Mouse (Mus musculus) lung, embryonic 15.5 days (tissue): ENCODE results near the gene Etv5. TPM values are rescaled to one million over a fixed set of nuclear protein-coding genes. Genes with fewer than 3 reads are reported as not detected.

Experiments used
- ATAC-seq: fragments of 200-750 bp; cut with Nextera tagmentation; 2 replicates; pipeline ENCODE4 v1.8.0; 2017; ENCODE audit warnings: moderate number of reproducible peaks, borderline replicate concordance; ENCODE audit not compliant: low FRiP score, low TSS enrichment; ENCODE audit errors: extremely low read depth
- H3K27ac ChIP-seq: fragments of 300-500 bp; sonication (generic); 2 replicates; pipeline ENCODE4 v1.5.1; 2015; ENCODE audit warnings: moderate library complexity, mild to moderate bottlenecking, inconsistent platforms
- H3K27me3 ChIP-seq: fragments of 300-500 bp; sonication (generic); 2 replicates; pipeline ENCODE4 v1.6.1; 2015; ENCODE audit warnings: inconsistent platforms
- H3K36me3 ChIP-seq: fragments of 300-500 bp; sonication (generic); 2 replicates; pipeline ENCODE4 v1.6.1; 2015; ENCODE audit warnings: inconsistent platforms
- H3K4me1 ChIP-seq: fragments of 300-500 bp; sonication (generic); 2 replicates; pipeline ENCODE4 v1.6.1; 2015; ENCODE audit warnings: inconsistent platforms
- H3K4me2 ChIP-seq: fragments of 300-500 bp; sonication (generic); 2 replicates; pipeline ENCODE4 v1.6.1; 2015; ENCODE audit warnings: inconsistent platforms, mild to moderate bottlenecking, moderate library complexity
- H3K4me3 ChIP-seq: fragments of 300-500 bp; sonication (generic); 2 replicates; pipeline ENCODE4 v1.5.1; 2015; ENCODE audit warnings: mild to moderate bottlenecking, inconsistent platforms
- H3K9ac ChIP-seq: fragments of 300-500 bp; sonication (generic); 2 replicates; pipeline ENCODE4 v1.6.1; 2015; ENCODE audit warnings: inconsistent platforms
- H3K9me3 ChIP-seq: fragments of 300-500 bp; sonication (generic); 2 replicates; pipeline ENCODE4 v1.6.1; 2016; ENCODE audit warnings: inconsistent platforms
- WGBS: fragments of 180-500 bp; shearing (Covaris S2); methylation state at CpG from one replicate; pipeline ENCODE4 v1.1.7; 2015; 5-methylcytosine and 5-hydroxymethylcytosine counted together
- polyA plus RNA-seq: library from polyadenylated mRNA; unstranded; fragments of >200 nt; fragmentation: Nextera tagmentation; extraction: Ambion mirVana; gene quantifications from 2 replicates; pipeline ENCODE4 v1.2.1, GENCODE M21; 2015

The Etv5 gene
- polyA plus RNA-seq, 1 experiment from 2014 or later = 167 TPM

DNA sequence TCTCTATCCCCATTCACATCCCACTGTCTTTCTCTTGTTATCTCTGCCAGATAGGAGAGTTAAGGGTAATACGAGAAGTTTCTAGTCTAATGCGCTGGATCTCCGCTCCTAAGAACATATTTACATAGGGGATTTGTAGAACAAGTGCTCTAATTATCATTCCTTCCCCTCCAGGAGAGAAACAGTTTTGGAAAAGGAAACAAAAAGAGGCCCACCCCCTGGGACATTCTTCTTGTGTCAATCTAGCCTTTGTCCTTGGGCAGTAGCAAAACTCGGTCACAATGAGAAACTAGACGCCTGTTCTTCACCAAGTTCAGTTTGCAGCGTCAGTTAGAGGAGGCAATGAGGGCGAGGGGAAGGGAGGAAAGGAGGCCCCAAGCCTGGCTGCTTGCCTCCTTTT lies 2.7 kb upstream of the Etv5 start:
- Histone ChIP-seq H3K27me3 (no peaks in the 10 kb centered on the region), H3K4me2 (no peak overlapping the region), H3K9me3 (no peaks in the 10 kb centered on the region), H3K27ac (peak overlapping the region; percentile 39), H3K4me1 (peaks cover 42% of the 10 kb centered on the region), H3K36me3 (no peaks in the 10 kb centered on the region), H3K9ac (no peak overlapping the region), H3K4me3 (no peak overlapping the region)
- 58% methylated on average over 7 of the region's 7 CpGs for WGBS
- ATAC-seq = no peak

DNA sequence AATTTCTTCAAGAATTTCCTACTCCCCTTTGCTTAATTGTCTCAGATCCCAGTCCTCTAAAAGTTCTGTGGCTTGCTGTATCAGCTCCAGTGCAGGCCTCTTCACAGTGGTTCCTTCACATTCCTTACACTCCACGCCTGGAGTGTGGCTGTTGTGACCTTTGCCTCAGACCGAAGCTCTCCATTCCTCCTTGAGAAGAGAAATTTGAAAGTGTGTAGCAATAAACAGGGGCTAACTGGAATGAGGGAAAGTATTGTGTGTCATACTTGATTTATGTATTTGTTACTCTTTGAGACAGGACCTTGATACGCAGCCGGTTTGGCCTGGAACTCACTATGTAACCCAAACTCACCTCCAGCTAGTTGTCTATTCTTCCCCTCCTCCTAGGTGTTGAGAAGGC lies 1.8 kb upstream of the Etv5 start:
- no peak overlapping the region for H3K4me2 ChIP-seq
- 59% methylated on average over 4 of the region's 4 CpGs for WGBS
- peaks cover 42% of the 10 kb centered on the region for H3K4me1 ChIP-seq
- no peak overlapping the region for H3K4me3 ChIP-seq
- no peaks in the 10 kb centered on the region for H3K36me3 ChIP-seq
- no peak for ATAC-seq
- H3K9me3 ChIP-seq = no peaks in the 10 kb centered on the region
- H3K27me3 ChIP-seq = no peaks in the 10 kb centered on the region
- peak overlapping the region; percentile 91 for H3K27ac ChIP-seq
- H3K9ac ChIP-seq = no peak overlapping the region

DNA sequence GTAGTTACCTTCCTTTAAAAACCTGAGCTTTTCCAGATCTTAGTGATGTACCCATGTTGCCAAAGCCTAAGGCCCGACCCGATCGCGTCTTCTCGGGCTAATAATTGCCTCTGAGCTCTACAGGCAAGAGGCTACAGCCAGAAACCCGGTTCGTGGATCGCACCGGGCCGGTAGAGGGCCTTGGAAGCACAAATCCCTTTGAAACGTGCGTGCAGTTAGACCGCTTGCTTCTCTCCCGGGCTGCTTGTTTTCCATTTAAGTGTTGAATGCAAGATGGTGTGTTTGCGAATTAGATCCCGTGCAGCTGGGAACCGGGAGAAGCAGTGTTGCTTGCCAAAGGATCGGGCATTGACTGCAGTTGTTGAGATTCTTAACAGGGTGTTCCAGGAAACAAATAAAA lies 750 bp upstream of the Etv5 start:
- WGBS = under 1% methylated on average over 18 of the region's 18 CpGs
- peaks cover 42% of the 10 kb centered on the region for H3K4me1 ChIP-seq
- H3K9ac ChIP-seq = peak overlapping the region; percentile 39
- H3K36me3 ChIP-seq = no peaks in the 10 kb centered on the region
- no peaks in the 10 kb centered on the region for H3K27me3 ChIP-seq
- H3K9me3 ChIP-seq = no peaks in the 10 kb centered on the region
- peak overlapping the region; percentile 74 for H3K4me3 ChIP-seq
- H3K4me2 ChIP-seq = peak overlapping the region; percentile 95
- H3K27ac ChIP-seq = peak overlapping the region; percentile 91
- ATAC-seq = no peak

- Histone ChIP-seq H3K9me3 (no peaks in the 10 kb centered on the region), H3K9ac (peak overlapping the region; percentile 67), H3K4me2 (peak overlapping the region; percentile 95), H3K4me3 (peak overlapping the region; percentile 74), H3K27ac (peak overlapping the region; percentile 80), H3K4me1 (peaks cover 30% of the 10 kb centered on the region), H3K27me3 (no peaks in the 10 kb centered on the region), H3K36me3 (no peaks in the 10 kb centered on the region)
- under 1% methylated on average over 58 of the region's 59 CpGs for WGBS
- peak; percentile 2; the same call in 1 of the 2 replicates for ATAC-seq
Observed at GRCm38 (mm10) chr16:22438441-22439373, 812 bp downstream of the Etv5 start.

DNA sequence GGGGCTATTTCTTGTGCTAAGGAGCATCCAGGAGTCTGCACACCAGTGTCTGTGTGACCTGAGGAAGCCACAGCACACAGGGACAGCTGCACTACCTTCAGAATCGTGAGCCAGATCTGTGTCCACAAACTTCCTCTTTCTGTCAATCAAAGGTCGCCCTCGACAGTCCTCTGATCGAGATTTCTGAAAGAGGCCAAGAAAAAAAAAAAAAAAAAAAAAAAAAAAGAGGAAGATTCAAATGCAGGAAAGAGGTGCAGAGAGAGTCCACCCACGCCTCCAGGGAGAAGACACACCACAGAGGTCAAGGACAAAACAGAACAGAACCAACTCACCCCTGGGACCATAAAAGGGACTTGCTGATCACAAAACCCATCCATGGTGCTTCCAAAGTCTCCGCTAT lies 3.4 kb downstream of the Etv5 start:
- Histone ChIP-seq H3K4me1 (peaks cover 19% of the 10 kb centered on the region), H3K36me3 (no peaks in the 10 kb centered on the region), H3K9me3 (no peaks in the 10 kb centered on the region), H3K27ac (peak overlapping the region; percentile 53), H3K4me3 (peak overlapping the region; percentile 74), H3K9ac (peak overlapping the region; percentile 41), H3K27me3 (no peaks in the 10 kb centered on the region), H3K4me2 (peak overlapping the region; percentile 95)
- no peak for ATAC-seq
- WGBS = 41% methylated on average over 6 of the region's 6 CpGs

DNA sequence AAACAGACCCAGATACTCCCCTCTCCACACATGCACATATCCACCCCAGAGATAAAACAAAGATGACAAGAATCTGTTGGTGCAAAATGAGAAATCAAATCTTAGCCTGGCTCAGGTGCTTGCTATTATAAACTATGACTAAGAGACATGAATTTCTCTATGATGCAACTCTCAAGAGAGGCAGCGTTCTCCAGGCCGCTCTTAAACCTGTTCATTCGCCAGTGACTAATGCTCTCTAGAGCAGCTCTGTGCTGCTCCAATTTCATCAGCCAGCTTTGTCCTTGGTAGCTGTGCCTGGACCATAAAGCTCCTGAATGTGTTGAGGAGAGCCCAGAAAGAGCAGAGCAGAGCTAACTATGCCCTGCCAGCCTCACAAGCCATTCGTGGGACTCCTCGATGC lies 5.0 kb downstream of the Etv5 start:
- no peaks in the 10 kb centered on the region for H3K27me3 ChIP-seq
- H3K4me3 ChIP-seq = peak overlapping the region; percentile 22
- no peaks in the 10 kb centered on the region for H3K36me3 ChIP-seq
- 58% methylated on average over 5 of the region's 5 CpGs for WGBS
- H3K9ac ChIP-seq = peak overlapping the region; percentile 29
- H3K27ac ChIP-seq = peak overlapping the region; percentile 46
- H3K4me1 ChIP-seq = peaks cover 24% of the 10 kb centered on the region
- peak overlapping the region; percentile 46 for H3K4me2 ChIP-seq
- no peaks in the 10 kb centered on the region for H3K9me3 ChIP-seq
- no peak for ATAC-seq

GRCm38 (mm10) chr16:22433944-22434343 lies 5.6 kb downstream of the Etv5 start:
- H3K4me1 ChIP-seq = peaks cover 30% of the 10 kb centered on the region
- WGBS = 17% methylated on average over 12 of the region's 12 CpGs
- no peaks in the 10 kb centered on the region for H3K9me3 ChIP-seq
- H3K9ac ChIP-seq = peak overlapping the region; percentile 29
- no peaks in the 10 kb centered on the region for H3K27me3 ChIP-seq
- peak overlapping the region; percentile 22 for H3K4me3 ChIP-seq
- peak overlapping the region; percentile 46 for H3K27ac ChIP-seq
- peak overlapping the region; percentile 46 for H3K4me2 ChIP-seq
- no peaks in the 10 kb centered on the region for H3K36me3 ChIP-seq
- ATAC-seq = no peak

DNA sequence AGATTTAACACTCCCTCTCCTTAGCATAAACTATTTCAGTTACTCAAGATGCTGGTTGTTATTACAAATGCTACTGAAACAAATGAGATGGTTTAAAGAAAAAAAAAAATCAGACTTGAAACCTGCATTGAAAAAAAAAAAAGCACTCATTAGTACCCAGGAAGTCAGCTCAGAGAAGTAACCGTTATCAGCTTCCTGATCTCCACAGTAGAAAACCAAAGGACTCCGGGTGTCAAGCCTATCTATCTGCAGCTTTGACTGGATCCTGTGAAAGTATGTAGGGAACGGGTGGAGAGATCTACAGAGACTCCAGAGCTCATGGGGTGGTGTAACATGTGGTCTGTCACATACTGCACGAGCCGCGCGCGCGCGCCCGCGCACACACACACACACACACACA lies 7.7 kb downstream of the Etv5 start:
- peaks cover 6% of the 10 kb centered on the region; the same call in 1 of the 2 replicates for H3K36me3 ChIP-seq
- H3K4me3 ChIP-seq = no peak overlapping the region
- WGBS = 60% methylated on average over 12 of the region's 12 CpGs
- peak overlapping the region; percentile 70; the same call in 1 of the 2 replicates for H3K27ac ChIP-seq
- no peak for ATAC-seq
- H3K9ac ChIP-seq = 0 out of 2 replicates have a peak overlapping the region, but pooled peaks have one; percentile 16
- no peaks in the 10 kb centered on the region for H3K9me3 ChIP-seq
- H3K4me2 ChIP-seq = peak overlapping the region; percentile 46; the same call in 1 of the 2 replicates
- H3K4me1 ChIP-seq = peaks cover 34% of the 10 kb centered on the region
- H3K27me3 ChIP-seq = no peaks in the 10 kb centered on the region

DNA sequence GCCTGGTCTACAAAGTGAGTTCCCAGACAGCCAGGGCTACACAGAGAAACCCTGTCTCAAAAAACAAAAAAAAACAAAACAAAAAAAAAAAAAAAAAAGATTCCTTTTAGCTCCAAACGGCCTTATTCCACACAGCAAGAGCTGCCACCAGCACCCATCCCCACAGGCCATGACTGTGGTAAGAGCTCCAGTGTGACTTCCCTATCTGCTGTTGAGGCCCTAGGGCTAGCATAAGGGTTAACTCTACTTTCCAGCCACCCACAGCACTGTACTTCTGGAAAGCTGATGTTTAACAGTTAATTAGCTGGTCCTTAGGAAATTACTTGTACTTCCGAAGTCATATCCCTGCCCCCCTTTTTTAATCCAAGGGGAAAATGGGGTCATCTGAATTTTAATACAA lies 8.2 kb downstream of the Etv5 start:
- 0 out of 2 replicates have a peak overlapping the region, but pooled peaks have one; percentile 16 for H3K9ac ChIP-seq
- H3K4me1 ChIP-seq = peaks cover 34% of the 10 kb centered on the region
- no peak overlapping the region for H3K4me3 ChIP-seq
- ATAC-seq = no peak
- peak overlapping the region; percentile 26; the same call in 1 of the 2 replicates for H3K4me2 ChIP-seq
- H3K27me3 ChIP-seq = no peaks in the 10 kb centered on the region
- H3K9me3 ChIP-seq = no peaks in the 10 kb centered on the region
- 35% methylated on average over 2 of the region's 2 CpGs for WGBS
- peak overlapping the region; percentile 70 for H3K27ac ChIP-seq
- H3K36me3 ChIP-seq = peaks cover 6% of the 10 kb centered on the region

GRCm38 (mm10) chr16:22430211-22430951 lies 9.1 kb downstream of the Etv5 start:
- no peak for ATAC-seq
- Histone ChIP-seq H3K4me3 (no peak overlapping the region), H3K36me3 (peaks cover 14% of the 10 kb centered on the region), H3K4me2 (peak overlapping the region; percentile 19; the same call in 1 of the 2 replicates), H3K4me1 (peaks cover 34% of the 10 kb centered on the region), H3K27me3 (no peaks in the 10 kb centered on the region), H3K9me3 (no peaks in the 10 kb centered on the region), H3K9ac (no peak overlapping the region), H3K27ac (peak overlapping the region; percentile 70)
- 35% methylated on average over 16 of the region's 16 CpGs for WGBS

DNA sequence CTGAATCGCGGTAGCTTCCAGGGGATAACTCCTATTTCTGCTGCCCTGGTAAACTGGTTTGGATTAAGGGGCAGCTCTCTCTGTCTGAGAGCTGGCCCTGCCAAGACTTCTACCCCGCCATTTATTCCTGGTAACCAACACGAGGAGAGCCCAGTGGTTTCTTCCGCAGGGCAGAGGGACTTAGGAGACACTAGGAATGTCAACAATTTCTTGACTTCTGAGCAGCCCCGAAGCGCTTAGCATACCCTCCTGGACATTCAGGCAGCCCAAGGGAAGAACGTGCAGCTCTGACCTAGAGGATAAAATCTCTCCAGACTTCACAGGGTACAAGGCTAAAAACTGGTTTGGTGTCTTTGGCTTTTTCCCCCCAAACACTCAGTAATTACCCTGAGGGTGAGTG lies 10.1 kb downstream of the Etv5 start:
- H3K9me3 ChIP-seq = no peaks in the 10 kb centered on the region

More for the DNA sequence above, 10.1 kb downstream of the Etv5 start:
- Histone ChIP-seq H3K27ac (peak overlapping the region; percentile 70), H3K36me3 (peaks cover 24% of the 10 kb centered on the region), H3K4me2 (peak overlapping the region; percentile 46), H3K4me3 (peak overlapping the region; percentile 9; the same call in 1 of the 2 replicates), H3K4me1 (peaks cover 34% of the 10 kb centered on the region), H3K9ac (peak overlapping the region; percentile 4; the same call in 1 of the 2 replicates), H3K27me3 (no peaks in the 10 kb centered on the region)
- ATAC-seq = 0 out of 2 replicates have a peak, but pooled peaks have one; percentile 13
- 13% methylated on average over 8 of the region's 8 CpGs for WGBS
